Mouse (Mus musculus) heart, embryonic 16.5 days (tissue): Measurements from ENCODE around the gene Grb2. TPM values are rescaled to one million over a fixed set of nuclear protein-coding genes. Genes with fewer than 3 reads are reported as not detected.
A peak's percentile ranks its signal among the peaks of the same experiment; 100 is the strongest.

Experiments used
- ATAC-seq: fragments of 200-750 bp; cut with Nextera tagmentation; replicated peaks from 2 replicates; pipeline ENCODE4 v1.8.0; 2017; ENCODE audit warnings: moderate number of reproducible peaks; ENCODE audit not compliant: insufficient read depth, low FRiP score; ENCODE audit errors: extremely low read depth
- H3K27ac ChIP-seq: fragments of 300-500 bp; sonication (generic); 2 replicates; pipeline ENCODE4 v1.5.1; 2014; ENCODE audit warnings: mild to moderate bottlenecking, low read length, control low read depth, moderate library complexity
- H3K27me3 ChIP-seq: fragments of 300-500 bp; sonication (generic); 2 replicates; pipeline ENCODE4 v1.6.1; 2014; ENCODE audit warnings: low read length, mixed read lengths; ENCODE audit not compliant: control insufficient read depth, insufficient read depth
- H3K36me3 ChIP-seq: fragments of 300-500 bp; sonication (generic); 2 replicates; pipeline ENCODE4 v1.6.1; 2014; ENCODE audit not compliant: control insufficient read depth, insufficient read depth
- H3K4me1 ChIP-seq: fragments of 300-500 bp; sonication (generic); 2 replicates; pipeline ENCODE4 v1.6.1; 2014; ENCODE audit warnings: low read length, mixed read lengths; ENCODE audit not compliant: control insufficient read depth, insufficient read depth
- H3K4me2 ChIP-seq: fragments of 300-500 bp; sonication (generic); 2 replicates; pipeline ENCODE4 v1.6.1; 2014; ENCODE audit warnings: low read depth, mild to moderate bottlenecking, control low read depth, low read length
- H3K4me3 ChIP-seq: fragments of 300-500 bp; sonication (generic); 2 replicates; pipeline ENCODE4 v1.5.1; 2014; ENCODE audit warnings: mild to moderate bottlenecking, control low read depth, low read length
- H3K9ac ChIP-seq: fragments of 300-500 bp; sonication (generic); 2 replicates; pipeline ENCODE4 v1.6.1; 2014; ENCODE audit warnings: low read length, control low read depth
- H3K9me3 ChIP-seq: fragments of 300-500 bp; sonication (generic); replicated peaks from 2 replicates; pipeline ENCODE4 v1.6.1; 2016; ENCODE audit warnings: low read length; ENCODE audit not compliant: control insufficient read depth
- WGBS: fragments of 180-500 bp; shearing (Covaris S2); extraction: QIAGEN DNeasy Blood & Tissue Kit; methylation state at CpG from one replicate; pipeline ENCODE4 v1.1.7; 2014; 5-methylcytosine and 5-hydroxymethylcytosine counted together
- polyA plus RNA-seq: library from polyadenylated mRNA; unstranded; fragments of >200 nt; fragmentation: Nextera tagmentation; extraction: Ambion mirVana; gene quantifications from 2 replicates; pipeline ENCODE4 v1.2.1, GENCODE M21; 2015

Grb2 gene
- polyA plus RNA-seq, 1 experiment from 2014 or later: 118 TPM

DNA sequence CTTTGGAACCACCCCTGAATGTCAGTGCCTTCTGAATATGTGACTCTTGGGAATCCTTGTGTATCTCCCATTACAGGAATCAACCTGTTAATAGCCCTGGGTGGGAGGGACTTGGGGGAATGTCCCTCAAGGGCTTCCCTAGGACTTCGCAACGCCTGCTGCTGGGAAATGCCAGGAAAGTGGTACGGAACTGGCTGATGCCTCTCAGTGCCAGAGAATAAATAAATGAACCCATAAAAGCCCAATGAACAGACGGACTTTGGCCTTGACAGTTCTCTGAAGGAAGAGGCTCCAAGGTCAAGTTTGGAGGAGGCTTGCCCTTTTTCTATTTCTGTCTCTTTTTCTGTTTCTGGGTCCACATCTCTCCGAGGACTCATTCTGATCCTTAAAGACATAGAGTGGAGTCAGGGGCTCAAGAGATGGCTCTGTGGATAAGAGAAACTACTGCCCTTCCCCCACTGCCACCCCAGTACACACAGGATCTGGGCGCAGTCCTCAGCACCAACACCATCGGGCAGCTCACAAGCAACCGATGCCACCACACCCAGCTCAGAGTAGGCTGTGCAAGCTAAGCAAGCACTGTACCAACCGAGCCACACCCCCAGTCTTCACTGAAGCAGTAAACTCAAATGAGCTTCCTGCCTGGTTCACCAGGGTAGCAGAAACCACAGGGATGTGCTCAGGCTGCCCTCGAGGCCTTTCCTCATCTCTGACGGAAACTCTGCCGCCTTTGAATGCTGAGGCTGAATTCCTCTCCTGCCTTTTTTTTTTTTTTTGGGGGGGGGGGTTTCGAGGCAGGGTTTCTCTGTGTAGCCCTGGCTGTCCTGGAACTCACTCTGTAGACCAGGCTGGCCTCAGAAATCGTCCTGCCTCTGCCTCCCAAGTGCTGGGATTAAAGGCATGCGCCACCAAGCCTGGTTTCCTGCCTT lies 8.3 kb upstream of the Grb2 start:
- no peak overlapping the region for H3K4me2 ChIP-seq
- no peaks in the 10 kb centered on the region for H3K9me3 ChIP-seq
- H3K27ac ChIP-seq: no peak overlapping the region
- 68% methylated on average over 15 of the region's 15 CpGs for WGBS
- H3K27me3 ChIP-seq: no peaks in the 10 kb centered on the region
- no peak overlapping the region for H3K4me3 ChIP-seq
- ATAC-seq: no peak
- H3K4me1 ChIP-seq: peaks cover 2% of the 10 kb centered on the region; the same call in 1 of the 2 replicates
- no peaks in the 10 kb centered on the region for H3K36me3 ChIP-seq
- no peak overlapping the region for H3K9ac ChIP-seq

DNA sequence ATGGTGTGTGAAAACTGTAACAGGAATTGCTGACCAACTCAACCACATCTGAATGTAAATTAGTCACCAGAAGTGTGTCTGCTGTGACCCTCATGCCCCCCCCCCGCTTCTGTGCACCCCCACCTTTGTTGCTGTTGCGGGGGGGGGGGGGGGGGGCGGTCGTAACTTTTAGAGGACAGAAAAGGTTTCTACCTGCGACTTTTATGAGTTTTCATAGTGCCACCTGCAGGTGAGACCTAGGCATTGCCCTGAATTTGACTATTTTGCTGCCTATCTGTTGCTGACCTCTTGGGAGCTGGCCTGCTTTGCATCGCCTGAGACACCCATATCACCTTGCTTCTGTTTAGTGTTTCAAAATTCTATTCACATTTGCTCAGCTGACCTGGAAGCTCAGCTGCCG lies 6.1 kb upstream of the Grb2 start:
- no peak overlapping the region for H3K9ac ChIP-seq
- no peaks in the 10 kb centered on the region for H3K36me3 ChIP-seq
- H3K4me3 ChIP-seq: no peak overlapping the region
- 0 out of 2 replicates have a peak overlapping the region, but pooled peaks have one; percentile 35 for H3K4me2 ChIP-seq
- H3K9me3 ChIP-seq: no peaks in the 10 kb centered on the region
- no peak overlapping the region for H3K27ac ChIP-seq
- H3K27me3 ChIP-seq: no peaks in the 10 kb centered on the region
- H3K4me1 ChIP-seq: peaks cover 5% of the 10 kb centered on the region
- WGBS: 7% methylated on average over 5 of the region's 7 CpGs
- ATAC-seq: no peak

DNA sequence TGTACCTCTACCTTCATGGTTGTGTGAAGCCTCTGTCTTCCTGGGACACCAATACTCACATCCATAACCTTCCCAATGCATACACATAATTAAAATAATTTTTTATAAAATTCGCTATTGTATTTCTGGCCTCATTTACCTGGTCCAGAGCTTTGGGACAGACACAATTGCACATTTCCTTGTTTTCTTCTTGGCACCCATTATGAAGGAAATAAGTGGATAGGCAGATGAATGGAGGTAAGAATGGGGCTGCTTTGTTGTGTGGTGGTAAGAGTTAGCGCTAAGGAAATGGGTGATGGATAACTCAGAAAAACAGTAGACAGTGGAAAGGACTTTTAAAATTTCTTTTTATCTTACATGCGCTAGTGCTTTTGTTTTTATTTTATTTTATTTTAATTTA lies 5.0 kb upstream of the Grb2 start:
- WGBS: 85% methylated on average over 3 of the region's 3 CpGs
- H3K36me3 ChIP-seq: no peaks in the 10 kb centered on the region
- H3K27me3 ChIP-seq: no peaks in the 10 kb centered on the region
- H3K4me1 ChIP-seq: peaks cover 9% of the 10 kb centered on the region
- no peak overlapping the region for H3K9ac ChIP-seq
- H3K4me2 ChIP-seq: no peak overlapping the region
- no peak for ATAC-seq
- no peak overlapping the region for H3K27ac ChIP-seq
- no peaks in the 10 kb centered on the region for H3K9me3 ChIP-seq
- H3K4me3 ChIP-seq: no peak overlapping the region

DNA sequence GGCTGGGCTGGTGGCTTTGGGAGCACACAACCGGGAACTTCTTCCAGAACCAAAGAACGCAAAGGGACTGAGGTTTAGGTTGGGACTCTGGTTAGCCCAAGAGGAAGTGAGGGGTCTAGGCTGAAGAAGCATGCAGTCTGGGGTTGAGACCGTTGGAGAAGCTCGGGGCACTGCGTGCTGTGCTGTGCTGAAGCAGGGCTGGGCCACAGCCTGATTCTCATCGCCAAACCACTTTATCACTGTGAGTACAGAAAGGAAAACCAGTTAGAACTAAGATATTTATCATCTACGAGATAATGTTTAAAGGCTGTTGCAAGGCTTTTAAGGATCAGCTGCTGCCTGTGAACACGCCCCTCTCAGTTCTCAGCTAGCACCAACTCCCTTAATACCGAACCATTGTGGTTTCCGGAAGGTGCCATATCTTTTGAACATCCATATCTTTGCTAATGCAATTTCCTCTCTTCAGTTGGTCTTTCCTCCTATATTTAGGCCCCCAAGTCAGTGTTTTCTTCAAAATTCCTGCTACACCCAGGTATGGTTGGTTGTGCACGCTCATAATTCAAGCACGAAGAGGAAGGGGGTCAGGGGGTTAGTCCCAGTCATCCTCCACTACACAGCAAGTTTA lies 4.4 kb upstream of the Grb2 start:
- no peaks in the 10 kb centered on the region for H3K9me3 ChIP-seq
- peak overlapping the region; percentile 23 for H3K4me2 ChIP-seq
- ATAC-seq: no peak
- H3K27ac ChIP-seq: peak overlapping the region; percentile 55
- no peaks in the 10 kb centered on the region for H3K36me3 ChIP-seq
- H3K27me3 ChIP-seq: no peaks in the 10 kb centered on the region
- no peak overlapping the region; the same call in 1 of the 2 replicates for H3K9ac ChIP-seq
- 63% methylated on average over 12 of the region's 12 CpGs for WGBS
- peaks cover 9% of the 10 kb centered on the region for H3K4me1 ChIP-seq
- H3K4me3 ChIP-seq: no peak overlapping the region

DNA sequence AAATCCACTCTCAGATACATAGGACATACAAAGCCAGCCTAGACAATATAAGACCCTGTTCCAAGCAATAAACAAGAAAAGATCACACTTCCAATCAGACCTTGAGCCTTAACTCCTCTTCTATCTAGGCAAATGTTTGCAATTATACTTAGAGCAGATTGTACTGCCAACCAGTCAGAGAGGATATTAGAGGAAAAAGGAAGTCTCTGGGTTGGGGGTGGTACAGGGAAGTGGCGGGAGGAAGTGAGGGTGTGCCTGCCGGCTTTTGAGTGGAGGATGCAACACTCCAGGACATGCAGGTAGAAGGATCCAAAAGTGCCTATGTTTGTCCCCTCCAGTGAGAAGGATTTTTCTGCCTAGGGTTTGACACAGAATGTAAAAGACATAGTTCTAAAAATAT lies 3.9 kb upstream of the Grb2 start:
- peak overlapping the region; percentile 23 for H3K4me2 ChIP-seq
- no peaks in the 10 kb centered on the region for H3K27me3 ChIP-seq
- WGBS: 44% methylated on average over 2 of the region's 2 CpGs
- no peaks in the 10 kb centered on the region for H3K9me3 ChIP-seq
- no peak for ATAC-seq
- H3K36me3 ChIP-seq: no peaks in the 10 kb centered on the region
- H3K4me3 ChIP-seq: no peak overlapping the region
- H3K9ac ChIP-seq: no peak overlapping the region; the same call in 1 of the 2 replicates
- peaks cover 9% of the 10 kb centered on the region for H3K4me1 ChIP-seq
- peak overlapping the region; percentile 55 for H3K27ac ChIP-seq

DNA sequence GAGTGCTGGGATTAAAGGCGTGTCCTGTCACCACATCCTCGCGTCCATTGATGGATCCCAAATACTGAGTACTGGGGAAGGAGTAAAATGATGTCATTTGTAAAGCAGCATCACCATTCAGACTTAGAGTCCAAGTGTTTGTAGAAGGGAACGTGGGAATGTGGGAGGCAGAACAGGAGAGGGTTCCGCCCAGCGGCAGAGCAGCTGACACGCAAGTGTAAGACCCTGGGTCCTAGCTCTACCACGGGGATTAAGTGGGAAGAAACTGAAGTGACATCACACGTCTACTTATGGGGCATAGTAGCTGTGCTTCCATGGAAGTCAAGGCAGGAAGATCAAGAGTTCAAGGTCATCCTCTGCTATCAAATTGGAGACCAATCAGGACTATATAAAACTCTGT lies 2.7 kb upstream of the Grb2 start:
- H3K9ac ChIP-seq: no peak overlapping the region
- WGBS: 80% methylated on average over 9 of the region's 9 CpGs
- no peak overlapping the region for H3K4me3 ChIP-seq
- no peaks in the 10 kb centered on the region for H3K27me3 ChIP-seq
- H3K27ac ChIP-seq: no peak overlapping the region
- H3K36me3 ChIP-seq: no peaks in the 10 kb centered on the region
- no peak overlapping the region for H3K4me2 ChIP-seq
- H3K9me3 ChIP-seq: no peaks in the 10 kb centered on the region
- H3K4me1 ChIP-seq: peaks cover 19% of the 10 kb centered on the region
- no peak for ATAC-seq

DNA sequence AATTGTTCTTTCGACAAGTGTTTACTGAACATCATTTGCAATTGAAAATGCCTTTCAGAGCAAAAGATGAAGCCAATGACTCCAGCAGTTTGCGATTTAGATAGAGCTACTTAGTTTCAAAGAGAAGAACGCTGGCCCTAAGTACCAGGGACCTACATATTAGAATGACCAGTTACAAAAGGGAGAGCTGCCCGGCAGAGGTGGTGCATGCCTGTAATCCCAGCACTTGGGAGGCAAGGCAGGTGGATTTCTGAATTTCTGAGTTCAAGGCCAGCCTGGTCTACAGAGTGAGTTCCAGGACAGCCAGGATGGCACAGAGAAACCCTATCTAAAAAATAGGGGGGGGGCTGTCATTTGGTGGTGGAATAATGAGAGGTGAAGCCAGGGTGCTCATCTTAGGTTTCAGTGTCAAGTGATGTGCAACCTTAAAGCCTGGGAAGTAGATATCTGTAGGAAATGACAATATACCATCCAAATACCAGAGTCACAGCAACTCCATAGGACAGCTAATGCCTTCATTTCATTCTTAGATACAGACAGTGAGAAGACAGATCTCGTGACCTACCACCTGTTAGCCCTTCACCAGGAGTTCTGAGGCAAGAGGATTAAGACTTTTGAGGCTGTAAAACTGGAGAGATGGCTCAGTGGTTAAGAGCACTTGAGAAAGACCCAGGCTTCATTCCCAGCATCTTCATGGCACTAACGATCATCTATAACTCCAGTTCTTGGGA lies 1.6 kb upstream of the Grb2 start:
- no peaks in the 10 kb centered on the region for H3K9me3 ChIP-seq
- H3K4me3 ChIP-seq: no peak overlapping the region
- H3K36me3 ChIP-seq: no peaks in the 10 kb centered on the region
- H3K9ac ChIP-seq: no peak overlapping the region
- H3K27ac ChIP-seq: no peak overlapping the region
- WGBS: 60% methylated on average over 6 of the region's 6 CpGs
- peaks cover 27% of the 10 kb centered on the region for H3K4me1 ChIP-seq
- no peaks in the 10 kb centered on the region for H3K27me3 ChIP-seq
- no peak for ATAC-seq
- peak overlapping the region; percentile 96 for H3K4me2 ChIP-seq

DNA sequence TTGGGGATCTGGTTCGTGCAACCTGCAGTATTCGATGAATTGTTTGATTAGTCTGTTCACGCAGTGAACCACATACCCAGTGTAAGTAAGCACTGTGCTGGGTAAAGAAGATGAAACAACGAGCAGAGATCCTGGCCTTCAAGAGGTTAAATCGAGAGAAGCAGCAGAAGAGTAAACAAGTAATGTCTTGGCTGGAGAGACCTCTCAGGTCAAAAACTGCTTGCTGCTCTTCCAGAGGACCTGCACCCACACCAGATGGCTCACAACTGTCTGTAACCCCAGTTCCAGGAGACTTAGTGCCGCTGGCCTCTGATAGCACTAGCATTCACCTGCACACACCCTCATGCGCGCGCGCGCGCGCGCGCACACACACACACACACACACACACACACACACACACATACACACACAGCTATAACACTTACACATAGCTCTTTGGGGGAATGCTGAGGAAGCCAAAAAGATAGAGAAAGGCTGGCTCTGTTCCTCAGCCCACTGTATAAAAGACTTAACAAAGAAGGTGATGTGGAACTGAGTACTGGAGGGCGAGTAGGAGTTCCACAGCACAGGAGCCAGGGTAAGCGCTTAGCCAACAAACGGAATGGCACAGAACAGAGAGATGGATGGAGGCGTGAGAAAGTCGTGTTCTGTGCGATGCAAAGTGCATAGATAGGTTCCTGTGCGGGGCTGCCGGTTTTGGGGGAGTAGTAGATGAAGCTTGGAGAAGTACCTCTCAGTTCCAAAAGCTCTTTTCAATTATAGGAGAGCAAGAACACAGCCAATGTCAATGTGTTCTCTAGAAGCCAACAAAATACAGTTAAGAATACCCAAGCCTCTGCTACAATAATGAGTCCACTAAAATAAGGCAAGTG lies 795 bp upstream of the Grb2 start:
- Histone ChIP-seq H3K27me3 (no peaks in the 10 kb centered on the region), H3K9ac (peak overlapping the region; percentile 84), H3K4me2 (peak overlapping the region; percentile 96), H3K9me3 (no peaks in the 10 kb centered on the region), H3K27ac (peak overlapping the region; percentile 94), H3K4me3 (peak overlapping the region; percentile 97), H3K4me1 (peaks cover 29% of the 10 kb centered on the region), H3K36me3 (no peaks in the 10 kb centered on the region)
- 1% methylated on average over 23 of the region's 23 CpGs for WGBS
- peak; percentile 8; the same call in 1 of the 2 replicates for ATAC-seq
